Mouse (Mus musculus) large intestine, adult 2 months (tissue): ENCODE results near the gene Vmp1. TPM values are rescaled to one million over a fixed set of nuclear protein-coding genes. Genes with fewer than 3 reads are reported as not detected.

ENCODE experiments used
- DNase-seq: peaks from one replicate; pipeline ENCODE4 v3.0.0-alpha.2; 2012; ENCODE audit warnings: low read depth, low spot score
- WGBS: fragments of 180-500 bp; shearing (Covaris S2); methylation state at CpG from one replicate; pipeline ENCODE4 v1.1.7; 2018; 5-methylcytosine and 5-hydroxymethylcytosine counted together
- polyA plus RNA-seq: library from polyadenylated mRNA; depleted of rRNA; stranded (reverse); fragments of >200 nt; gene quantifications from 2 replicates; pipeline ENCODE4 v1.2.3, GENCODE M21; 2012

Vmp1 gene
- polyA plus RNA-seq, 1 experiment: 147 TPM

DNA sequence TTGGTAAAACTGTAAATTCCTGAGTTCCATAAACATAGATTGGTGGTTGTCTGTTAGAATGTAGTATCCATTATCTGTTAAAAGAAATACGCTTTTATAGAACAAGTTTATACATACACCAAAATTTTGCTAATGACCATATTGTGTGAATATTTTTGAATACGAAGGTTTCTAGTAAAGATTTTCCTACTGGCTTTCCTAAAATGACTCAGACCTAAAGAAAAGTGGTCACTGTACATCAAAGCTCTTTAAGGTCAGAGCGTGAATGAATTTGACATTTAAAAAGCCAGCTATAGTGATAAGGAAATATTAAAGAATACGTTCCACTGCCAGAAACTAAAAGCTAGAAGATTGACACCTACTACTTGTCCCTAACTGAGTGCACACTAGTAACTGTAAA lies 39.1 kb downstream of the Vmp1 start:
- WGBS: 93% methylated on average over 4 of the region's 4 CpGs
- no peak for DNase-seq

DNA sequence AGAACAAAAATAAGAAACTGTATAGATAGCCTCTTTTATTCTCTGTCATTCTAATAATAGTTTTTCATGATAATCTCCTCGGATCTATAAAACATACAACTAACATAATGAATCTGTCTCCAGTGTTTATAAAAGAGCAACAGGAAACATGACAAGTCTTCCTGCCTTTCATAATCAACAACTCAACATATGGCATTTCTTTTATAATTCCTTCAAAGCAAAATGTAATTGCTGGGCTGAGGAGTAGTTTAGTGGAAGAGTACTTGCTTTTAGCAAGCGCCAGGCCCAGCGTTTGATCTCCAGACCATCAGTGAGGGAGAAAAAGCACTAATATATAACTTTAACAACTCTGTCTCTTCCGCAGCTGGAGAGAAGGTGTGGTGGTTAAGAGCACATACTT lies 41.9 kb downstream of the Vmp1 start:
- DNase-seq: no peak
- WGBS: 19% methylated on average over 4 of the region's 4 CpGs

DNA sequence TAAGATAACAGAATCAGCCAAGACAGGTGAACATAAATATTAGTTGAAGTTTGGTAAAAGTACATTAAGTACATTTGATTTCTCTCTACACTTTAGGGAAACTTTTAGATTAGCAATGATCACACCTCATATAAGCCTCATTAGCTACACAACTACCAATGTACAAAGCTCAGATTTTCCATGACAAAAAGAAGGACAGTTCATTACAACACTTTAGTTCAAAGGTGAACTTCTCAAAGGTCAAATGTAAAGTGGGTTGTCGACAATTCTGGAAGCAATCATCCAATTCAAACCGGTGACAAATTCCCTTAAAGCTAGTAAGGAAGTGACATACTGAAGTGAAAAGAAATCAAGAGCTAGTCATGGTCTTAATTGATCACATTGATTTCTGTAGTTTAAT lies 45.9 kb downstream of the Vmp1 start:
- DNase-seq: no peak
- 39% methylated on average over 2 of the region's 2 CpGs for WGBS

DNA sequence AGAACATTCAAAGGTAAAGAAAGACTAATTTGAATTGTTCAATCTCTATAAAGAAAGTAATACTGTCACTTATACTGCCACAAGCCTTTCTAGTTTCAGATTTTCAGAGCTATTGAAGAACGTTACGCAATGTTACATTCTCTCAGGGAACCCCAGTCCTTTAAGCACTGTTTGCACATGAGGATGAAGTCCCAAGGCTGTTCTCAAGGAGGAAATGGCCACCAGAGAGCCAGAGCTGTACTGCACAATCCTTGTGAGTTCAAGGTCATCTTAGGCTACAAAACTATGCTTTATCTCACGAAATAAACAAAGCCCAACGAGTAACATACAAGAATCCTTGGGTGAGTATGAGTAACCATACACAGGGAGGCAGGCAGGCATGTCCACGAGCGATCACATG lies 49.2 kb downstream of the Vmp1 start:
- 76% methylated on average over 6 of the region's 6 CpGs for WGBS
- no peak for DNase-seq

DNA sequence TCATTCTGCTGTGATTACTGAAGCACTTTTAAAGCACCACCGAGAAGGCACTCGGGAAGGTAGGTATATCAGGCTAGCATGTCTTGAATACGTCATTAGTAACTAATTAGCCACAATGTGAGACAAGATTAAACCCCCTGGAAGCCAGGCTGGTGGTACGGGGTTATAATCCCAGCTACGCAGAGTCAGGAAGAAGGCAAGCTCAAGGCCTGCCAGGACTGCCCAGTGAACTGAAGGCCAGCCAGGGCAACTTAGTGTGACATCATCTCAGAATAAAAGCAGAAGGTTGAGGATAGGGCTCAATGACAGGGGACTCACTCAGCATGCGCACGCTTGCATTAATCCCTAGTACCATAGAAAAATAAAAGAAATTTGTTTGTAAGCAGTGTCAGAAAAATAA lies 53.7 kb downstream of the Vmp1 start:
- no peak for DNase-seq
- 85% methylated on average over 7 of the region's 7 CpGs for WGBS

DNA sequence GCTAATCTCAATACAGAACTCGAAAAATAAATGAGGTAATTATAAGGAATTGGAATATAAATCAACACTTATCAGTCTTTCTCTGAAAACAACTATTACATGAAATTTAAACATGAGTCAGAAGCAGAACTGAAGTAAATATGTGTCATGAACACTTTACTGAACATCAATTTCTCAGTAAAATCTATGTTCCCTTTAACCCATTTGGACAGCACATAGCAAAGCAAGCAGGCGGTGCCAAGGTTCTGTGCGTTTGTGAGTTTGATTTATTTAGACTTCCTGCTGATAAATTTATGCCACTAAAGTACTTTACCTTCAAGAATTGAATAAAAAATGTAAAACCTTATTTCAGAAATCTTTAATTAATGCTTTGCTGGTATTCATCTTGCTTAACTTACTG lies 54.2 kb downstream of the Vmp1 start:
- DNase-seq: no peak
- 63% methylated on average over 3 of the region's 3 CpGs for WGBS

DNA sequence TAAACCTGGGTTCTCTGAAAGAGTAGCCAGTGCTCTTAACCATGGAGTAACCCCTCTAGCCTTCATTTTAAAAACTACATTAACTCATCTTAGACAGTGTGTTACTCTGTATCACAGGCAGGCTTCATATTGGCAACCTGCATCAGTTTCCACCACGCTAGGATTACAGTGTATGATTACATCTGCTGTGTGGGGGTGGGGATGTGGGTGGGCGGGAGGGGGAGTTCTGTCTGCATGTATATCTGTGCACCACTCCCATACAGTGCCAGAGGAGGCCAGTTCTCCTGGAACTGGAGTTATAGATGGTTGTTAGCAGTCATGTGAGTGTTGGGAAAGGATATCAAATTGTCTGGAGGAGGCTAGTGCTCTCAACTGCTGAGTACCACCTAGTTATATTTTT lies 55.2 kb downstream of the Vmp1 start:
- DNase-seq: no peak
- WGBS: 76% methylated on average over 2 of the region's 2 CpGs

DNA sequence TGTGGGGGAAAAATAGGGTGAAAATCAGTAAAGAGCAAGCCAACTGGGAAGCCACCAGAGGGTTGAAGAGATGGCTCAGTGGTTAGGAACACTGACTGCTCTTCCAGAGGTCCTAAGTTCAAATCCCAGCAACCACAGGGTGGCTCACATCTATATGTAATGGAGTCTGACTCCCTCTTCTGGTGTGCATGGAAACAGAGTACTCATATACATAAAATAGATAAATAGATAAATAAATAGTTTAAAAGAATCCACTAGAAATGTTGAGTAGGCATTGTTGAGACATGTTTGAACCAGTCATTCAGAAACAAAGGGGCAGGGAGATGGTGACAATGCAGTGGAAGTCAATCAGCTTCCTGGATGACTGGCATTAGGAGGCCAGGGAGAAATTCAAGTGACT lies 56.0 kb downstream of the Vmp1 start:
- no peak for DNase-seq

DNA sequence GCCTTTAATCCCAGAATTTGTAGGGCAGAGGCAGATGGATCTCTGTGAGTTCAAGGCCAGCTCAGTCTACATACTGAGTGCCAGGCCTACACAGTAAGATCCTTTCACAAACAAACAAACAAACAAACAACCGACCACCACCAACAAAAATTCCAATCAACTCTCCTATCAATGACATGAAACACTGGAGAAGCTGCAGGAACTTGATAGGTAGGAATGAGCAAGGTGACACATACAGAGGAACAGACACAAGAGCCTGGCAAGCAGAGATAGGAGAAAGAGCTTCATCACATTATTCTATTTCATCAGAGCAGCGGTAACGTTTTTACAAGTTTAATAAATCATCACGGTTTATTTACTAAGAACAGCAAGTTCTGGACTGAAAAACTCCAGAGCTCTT lies 56.9 kb downstream of the Vmp1 start:
- no peak for DNase-seq
- WGBS: 76% methylated on average over 4 of the region's 4 CpGs

DNA sequence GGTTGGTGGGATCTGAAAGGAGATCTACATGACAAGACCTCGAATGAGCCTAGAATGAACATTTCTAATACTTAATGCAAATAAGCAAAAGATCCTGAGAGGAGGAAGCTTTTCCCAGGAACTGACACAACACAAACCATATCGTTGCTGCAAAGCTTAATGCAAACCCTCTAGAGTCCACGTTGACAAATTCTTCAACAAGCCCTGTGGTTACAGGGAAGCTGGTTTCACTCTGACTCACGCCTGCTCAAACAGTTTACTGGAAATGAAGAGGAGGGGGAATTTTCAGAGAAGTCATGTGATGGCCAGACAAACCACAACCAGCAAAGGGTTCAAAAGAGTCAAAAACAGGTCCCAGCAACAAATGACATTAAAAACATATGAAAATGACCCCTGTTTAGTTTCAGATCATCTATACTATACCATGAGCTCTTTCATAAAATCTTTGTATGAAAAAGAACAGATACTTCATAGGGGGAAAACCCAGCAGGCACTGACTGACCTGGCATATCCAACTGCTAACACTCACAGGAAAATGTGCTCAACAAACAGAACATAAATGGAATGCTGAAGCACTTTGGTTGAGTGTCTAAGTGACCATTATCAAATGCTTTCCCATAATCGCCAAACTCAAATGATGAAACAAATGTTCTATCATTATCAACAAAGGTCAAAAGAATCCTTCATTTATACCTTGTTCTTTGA lies 59.2 kb downstream of the Vmp1 start:
- DNase-seq: no peak
- 54% methylated on average over 5 of the region's 5 CpGs for WGBS

DNA sequence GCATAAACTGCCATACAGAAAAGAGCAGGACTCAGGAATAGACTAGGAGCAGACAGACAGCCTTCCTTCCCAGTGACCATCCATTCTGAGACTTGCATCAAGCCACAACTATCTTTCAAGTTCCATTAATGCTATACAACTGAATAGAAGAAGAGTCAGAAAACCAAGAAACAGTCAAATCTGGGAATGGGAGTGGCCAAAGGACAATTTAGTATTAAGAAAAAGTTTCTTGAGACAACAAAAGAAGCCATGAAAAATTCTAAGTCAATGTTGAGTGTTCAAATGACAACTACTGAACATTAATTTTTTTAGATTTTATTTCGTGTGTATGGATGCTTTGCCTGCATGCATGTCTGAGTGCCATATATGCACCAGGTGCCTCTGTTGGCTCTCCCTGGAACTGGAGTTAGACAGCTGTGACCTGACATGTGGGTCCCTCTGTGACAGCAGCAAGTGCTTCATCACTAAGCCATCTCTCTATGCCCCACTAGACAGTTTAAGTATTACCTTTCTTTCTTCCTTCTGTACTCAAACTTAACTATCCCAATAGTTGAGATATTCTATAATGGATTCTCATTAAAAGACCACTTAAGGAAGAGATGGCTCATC lies 60.1 kb downstream of the Vmp1 start:
- no peak for DNase-seq
- WGBS: 84% methylated on average over 1 of the region's 1 CpGs

DNA sequence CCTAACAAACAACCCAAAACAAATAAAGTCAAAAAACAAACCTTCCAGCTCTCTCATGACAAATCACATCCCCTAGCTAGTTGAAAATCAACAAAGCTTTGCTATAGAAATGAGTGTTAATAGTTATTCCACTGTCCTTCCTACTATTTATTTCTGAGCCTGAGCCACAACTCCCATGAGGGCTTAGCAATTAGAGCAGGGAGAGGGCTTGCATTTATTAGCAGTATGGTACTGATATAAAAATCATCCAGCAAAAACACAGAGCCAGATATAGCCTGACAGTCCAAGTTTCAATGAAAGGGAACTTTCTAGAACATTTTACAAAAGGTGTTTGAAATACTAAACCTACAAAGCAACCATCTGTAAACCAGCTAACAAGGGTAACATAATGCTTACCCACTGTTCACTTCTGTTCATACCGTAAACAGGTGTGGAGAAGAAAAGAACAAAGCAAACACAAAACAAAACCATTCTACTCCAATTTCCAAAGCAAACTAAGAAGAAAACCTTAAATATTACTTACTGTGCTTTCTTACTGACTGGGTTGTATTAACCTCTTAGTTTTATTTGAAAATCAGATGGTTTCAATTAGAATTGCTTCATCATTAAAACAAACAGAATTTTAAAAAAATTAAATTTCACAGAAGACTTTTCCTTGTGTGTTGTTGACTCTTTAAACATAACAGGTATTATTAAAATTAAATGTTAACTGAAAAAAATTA lies 61.3 kb downstream of the Vmp1 start:
- DNase-seq: no peak
- 86% methylated on average over 1 of the region's 1 CpGs for WGBS

DNA sequence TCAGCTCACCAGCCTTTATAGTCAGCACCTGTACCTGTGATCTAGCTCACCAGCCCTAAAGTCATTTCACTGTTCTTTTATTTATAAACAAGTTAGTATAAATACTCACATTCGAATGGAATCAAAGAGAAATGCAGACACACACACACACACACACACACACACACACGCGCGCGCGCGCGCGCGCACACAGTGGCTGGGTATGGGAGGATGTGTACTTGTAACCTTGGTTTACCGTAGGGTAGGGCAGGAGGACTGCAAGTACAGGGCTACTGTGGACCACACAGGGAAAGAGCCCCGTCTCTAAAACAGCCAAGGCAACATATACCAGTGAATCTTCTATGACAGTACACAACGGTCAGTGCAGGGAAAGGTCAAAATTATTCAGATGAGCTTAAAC lies 62.5 kb downstream of the Vmp1 start:
- 93% methylated on average over 13 of the region's 13 CpGs for WGBS
- no peak for DNase-seq

DNA sequence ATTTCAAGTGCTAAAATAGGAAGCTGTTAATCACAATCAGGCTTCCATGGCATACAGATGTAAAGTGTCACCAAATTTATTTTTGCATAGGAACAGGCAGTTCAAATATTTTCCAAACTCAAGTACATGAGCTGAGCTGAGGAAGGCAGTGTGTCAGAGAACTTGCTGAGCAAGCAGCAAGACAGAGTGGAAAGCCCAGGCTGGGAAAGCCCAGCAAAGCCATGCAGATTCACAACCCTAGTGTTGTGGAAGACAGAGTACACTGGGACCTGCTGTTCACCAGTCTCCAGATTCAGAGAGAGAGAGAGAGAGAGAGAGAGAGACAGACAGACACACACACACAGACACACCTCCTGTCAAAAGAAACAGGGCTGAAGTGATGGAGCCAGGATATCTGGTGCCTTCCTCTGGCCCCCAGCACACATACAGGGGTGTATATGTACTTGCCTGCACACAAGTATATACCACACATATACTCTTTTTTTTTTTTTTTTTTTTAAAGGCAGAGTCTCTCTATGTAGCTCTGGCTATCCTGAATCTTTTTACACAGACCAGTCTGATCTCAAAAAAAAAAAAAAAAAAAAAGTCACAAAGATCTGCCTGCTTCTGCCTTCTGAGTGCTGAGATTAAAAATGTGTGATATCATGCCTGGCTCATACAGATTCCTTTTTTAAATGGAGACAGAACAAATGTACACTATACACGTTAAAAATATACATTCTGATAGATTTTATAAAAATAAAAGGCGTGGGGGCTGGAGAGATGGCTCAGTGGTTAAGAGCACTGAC lies 64.9 kb downstream of the Vmp1 start:
- WGBS: 92% methylated on average over 2 of the region's 2 CpGs
- no peak for DNase-seq

DNA sequence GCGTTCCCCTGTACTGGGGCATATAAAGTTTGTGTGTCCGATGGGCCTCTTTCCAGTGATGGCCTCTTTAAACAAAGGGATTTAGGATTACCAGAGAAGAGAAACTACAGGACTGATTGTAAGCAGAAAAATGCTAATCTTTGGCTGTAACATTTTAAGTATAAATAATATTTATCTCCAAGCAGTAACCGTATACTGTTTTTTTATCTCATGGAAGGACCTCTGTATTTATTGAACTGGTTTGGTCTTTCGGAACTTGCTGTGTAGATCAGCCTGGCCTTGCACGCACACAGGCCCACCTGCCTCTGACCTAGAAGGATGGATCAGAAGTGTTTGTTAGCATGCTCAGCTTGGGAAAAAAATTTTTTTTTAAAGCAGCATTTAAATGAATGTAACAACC lies 69.0 kb downstream of the Vmp1 start:
- 73% methylated on average over 5 of the region's 5 CpGs for WGBS

DNA sequence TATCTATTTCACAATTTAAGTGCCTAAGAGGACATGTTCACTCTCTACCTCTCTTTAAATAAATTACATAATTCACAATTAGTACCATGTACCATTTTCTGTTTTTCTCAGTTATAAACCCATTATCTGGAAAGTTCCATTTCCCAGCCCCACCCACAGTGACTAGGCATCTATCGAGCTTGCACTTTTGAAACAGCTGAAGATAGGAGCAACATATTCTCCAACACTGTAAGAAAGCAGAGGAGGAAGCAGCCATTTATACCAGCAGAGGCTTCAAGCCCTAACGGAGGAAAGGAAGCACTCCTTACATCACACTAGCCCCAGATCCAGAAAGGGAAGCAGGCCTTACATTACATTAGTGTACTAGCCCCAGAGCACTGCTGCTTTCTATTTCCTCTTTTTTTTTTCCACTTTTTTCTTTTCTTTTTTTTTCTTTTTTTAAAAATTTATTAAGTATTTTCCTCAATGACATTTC lies 69.5 kb downstream of the Vmp1 start:
- 11% methylated on average over 2 of the region's 2 CpGs for WGBS
- DNase-seq: no peak

More for the DNA sequence above, 69.0 kb downstream of the Vmp1 start:
- no peak for DNase-seq

DNA sequence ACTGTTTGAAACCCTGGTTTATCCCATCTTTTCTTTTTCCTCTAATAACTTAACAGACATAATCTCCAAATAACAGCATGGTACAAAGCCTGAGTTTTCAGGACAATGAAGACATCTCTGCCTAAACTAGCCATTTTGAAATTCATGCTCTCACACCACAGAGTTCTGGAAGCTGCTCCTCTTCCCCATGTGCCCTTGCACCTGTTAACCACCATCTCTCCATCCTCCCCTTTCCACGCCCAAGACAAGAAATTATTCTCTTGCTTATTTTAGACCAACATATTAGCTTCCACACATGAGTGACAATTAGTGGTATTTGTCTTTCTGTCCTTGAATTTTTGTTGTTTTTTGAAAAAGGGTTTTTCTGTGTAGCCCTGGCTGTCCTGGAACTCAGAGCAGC lies 71.6 kb downstream of the Vmp1 start:
- DNase-seq: no peak
- WGBS: 95% methylated on average over 1 of the region's 1 CpGs

DNA sequence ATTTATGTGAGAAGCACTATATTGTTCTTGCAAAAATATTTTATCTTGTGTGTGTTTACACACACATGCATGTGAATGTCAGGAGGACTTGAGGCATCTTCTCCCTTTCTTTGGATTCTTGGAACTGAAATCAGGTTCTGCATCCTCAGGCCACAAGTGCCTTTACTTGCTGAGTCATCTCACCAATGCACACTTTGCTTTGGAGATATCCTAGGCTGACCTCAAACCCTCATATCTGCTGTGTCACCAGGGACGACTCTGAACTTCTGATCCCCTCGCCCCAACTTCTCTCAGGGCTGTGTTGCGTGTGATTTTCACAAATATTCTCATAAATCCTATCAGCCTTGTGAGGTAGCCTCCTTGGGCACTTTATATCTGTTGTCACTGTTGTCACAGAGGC lies 73.4 kb downstream of the Vmp1 start:
- DNase-seq: no peak
- 77% methylated on average over 3 of the region's 3 CpGs for WGBS

DNA sequence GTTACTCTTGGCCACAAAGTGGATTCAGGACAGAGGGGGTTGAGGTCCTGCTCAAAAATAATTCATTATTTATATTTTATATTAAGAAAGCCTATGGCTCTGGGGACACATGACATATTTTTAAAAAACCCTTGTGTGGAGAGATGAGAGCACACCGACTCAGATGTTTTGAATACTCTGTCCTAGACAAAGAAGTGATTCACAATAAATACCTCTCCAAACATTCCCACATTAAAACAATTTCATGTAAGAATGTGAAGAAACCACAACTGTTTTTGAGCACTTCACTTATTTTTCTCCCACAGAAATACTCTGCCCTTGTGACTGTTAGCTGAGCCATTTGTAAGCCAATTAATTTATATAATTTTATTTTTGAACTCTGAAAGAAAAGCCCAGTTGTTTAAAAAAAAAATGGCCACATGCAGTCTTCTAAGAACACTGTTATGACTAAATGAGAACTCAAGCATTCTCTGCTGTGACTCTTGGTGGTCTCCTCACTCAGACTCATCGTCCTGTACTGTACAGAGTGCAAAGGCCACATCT lies 75.8 kb downstream of the Vmp1 start:
- WGBS: 71% methylated on average over 2 of the region's 2 CpGs
- DNase-seq: no peak
